Mouse (Mus musculus) liver, adult 2 months (tissue): ENCODE results near the gene Atp8a2. TPM values are rescaled to one million over a fixed set of nuclear protein-coding genes. Genes with fewer than 3 reads are reported as not detected.
"Not testable (repeated sequence)": the region's sequence is repeated elsewhere in the genome, so short reads cannot be mapped to it uniquely, and the experiment has no call there.

Source experiments
- DNase-seq: peaks from one replicate; pipeline ENCODE4 v3.0.0-alpha.2; 2011; ENCODE audit warnings: low read depth, low spot score; ENCODE audit errors: extremely low read depth
- H3K27ac ChIP-seq: fragments of 200-500 bp; replicated peaks from 2 replicates; pipeline ENCODE4 v1.5.1; 2012; ENCODE audit warnings: low read depth, mild to moderate bottlenecking, control low read depth, inconsistent platforms, low read length; ENCODE audit not compliant: insufficient read depth
- H3K27me3 ChIP-seq: fragments of 200-500 bp; 2 replicates; pipeline ENCODE4 v1.6.1; 2012; ENCODE audit warnings: mild to moderate bottlenecking, moderate library complexity, low read length, inconsistent platforms; ENCODE audit not compliant: control insufficient read depth, insufficient read depth
- H3K36me3 ChIP-seq: fragments of 200-500 bp; 2 replicates; pipeline ENCODE4 v1.6.1; 2012; ENCODE audit warnings: low read length, inconsistent platforms; ENCODE audit not compliant: control insufficient read depth, insufficient read depth
- H3K4me1 ChIP-seq: fragments of 200-500 bp; 2 replicates; pipeline ENCODE4 v1.6.1; 2011; ENCODE audit warnings: low read length; ENCODE audit not compliant: control insufficient read depth, insufficient read depth
- H3K4me3 ChIP-seq: fragments of 200-500 bp; 2 replicates; pipeline ENCODE4 v1.5.1; 2011; ENCODE audit warnings: low read depth, mild to moderate bottlenecking, control low read depth, low read length, moderate library complexity; ENCODE audit not compliant: insufficient read depth
- H3K79me2 ChIP-seq: fragments of 200-500 bp; 2 replicates; pipeline ENCODE4 v1.6.1; 2012; ENCODE audit warnings: inconsistent platforms, mild to moderate bottlenecking, low read length, moderate library complexity; ENCODE audit not compliant: control insufficient read depth, insufficient read depth
- H3K9ac ChIP-seq: fragments of 200-500 bp; 2 replicates; pipeline ENCODE4 v1.6.1; 2012; ENCODE audit warnings: low read depth, mild to moderate bottlenecking, control low read depth, inconsistent platforms, low read length
- CTCF ChIP-seq: fragments of 200-500 bp; IDR thresholded peaks from 2 replicates; pipeline ENCODE4 v1.5.1; 2011; ENCODE audit warnings: low read depth, low read length, control low read depth
- POLR2A ChIP-seq: fragments of 200-500 bp; IDR thresholded peaks from 2 replicates; pipeline ENCODE4 v1.6.1; 2011; ENCODE audit warnings: low read length, control low read depth; ENCODE audit not compliant: insufficient read depth; ENCODE audit errors: extremely low read depth
- WGBS: fragments of 180-500 bp; shearing (Covaris S2); methylation state at CpG from one replicate; pipeline ENCODE4 v1.1.7; 2018; 5-methylcytosine and 5-hydroxymethylcytosine counted together
- polyA plus RNA-seq: library from polyadenylated mRNA; depleted of rRNA; stranded (reverse); fragments of >200 nt; gene quantifications from 2 replicates; pipeline ENCODE4 v1.2.3, GENCODE M21; 2012
- total RNA-seq: library from RNA; depleted of rRNA; stranded (reverse); fragments of >200 nt; gene quantifications from 2 replicates; pipeline ENCODE4 v1.2.3, GENCODE M21; 2014

The Atp8a2 gene
- total and polyA plus RNA-seq, 2 experiments, result 0.02 to 0.18 TPM

DNA sequence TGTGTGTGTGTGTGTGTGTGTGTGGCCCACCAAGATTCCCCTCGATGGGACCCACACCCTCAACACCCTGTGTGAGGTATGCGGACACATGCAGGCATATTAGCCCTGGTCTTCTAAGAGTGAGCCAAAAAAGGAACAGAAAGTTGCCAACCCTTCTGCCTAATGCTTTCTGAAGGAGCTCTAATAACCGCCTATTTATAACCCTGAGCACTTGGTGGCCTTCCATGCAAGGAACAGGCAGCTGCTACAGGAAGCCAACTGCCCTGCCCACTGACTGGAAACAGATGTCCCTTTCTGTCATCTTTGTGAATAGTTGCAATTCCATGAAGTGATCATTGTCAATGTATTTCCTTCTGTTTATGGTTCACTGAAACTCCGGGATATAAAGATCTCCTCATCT is 475.0 kb downstream of the Atp8a2 start:
- no peak overlapping the region for H3K9ac ChIP-seq
- DNase-seq, result peak; percentile 4
- no peak overlapping the region; the same call in 1 of the 2 replicates for H3K27ac ChIP-seq
- no peaks in the 10 kb centered on the region for H3K79me2 ChIP-seq
- 81% methylated on average over 4 of the region's 4 CpGs for WGBS
- no peaks in the 10 kb centered on the region for H3K4me1 ChIP-seq
- TF ChIP-seq POLR2A, result no peak
- no peaks in the 10 kb centered on the region for H3K36me3 ChIP-seq
- no peaks in the 10 kb centered on the region for H3K27me3 ChIP-seq
- no peak overlapping the region for H3K4me3 ChIP-seq

DNA sequence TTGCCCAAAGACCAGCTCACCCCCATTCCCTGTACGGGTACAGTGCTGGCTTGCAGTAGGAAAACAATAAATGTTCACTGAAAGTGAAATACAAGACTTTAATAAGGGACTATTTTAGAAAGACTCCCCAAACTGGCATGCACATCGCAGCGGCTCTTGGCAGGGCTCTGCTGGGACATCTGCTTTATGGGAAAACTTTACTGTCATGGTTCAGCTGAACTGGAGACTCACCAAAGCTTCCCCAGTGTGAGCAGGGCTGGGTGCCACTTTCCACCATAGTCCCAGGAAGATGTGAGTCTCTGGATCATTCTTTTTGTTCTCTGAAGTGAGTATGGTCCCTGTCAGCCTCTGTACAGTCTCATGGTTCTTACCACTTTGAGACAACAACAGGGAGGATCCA is 475.6 kb downstream of the Atp8a2 start:
- TF ChIP-seq POLR2A (no peak), CTCF (no peak)
- no peaks in the 10 kb centered on the region for H3K79me2 ChIP-seq

GRCm38 (mm10) chr14:59720386-59720785 is 476.6 kb downstream of the Atp8a2 start:
- no peak overlapping the region for H3K4me3 ChIP-seq
- WGBS, result 89% methylated on average over 4 of the region's 4 CpGs
- TF ChIP-seq POLR2A, result no peak
- no peak for TF ChIP-seq CTCF
- no peak overlapping the region for H3K27ac ChIP-seq
- H3K79me2 ChIP-seq, result no peaks in the 10 kb centered on the region
- H3K27me3 ChIP-seq, result no peaks in the 10 kb centered on the region
- no peaks in the 10 kb centered on the region for H3K36me3 ChIP-seq
- no peak overlapping the region for H3K9ac ChIP-seq
- no peaks in the 10 kb centered on the region for H3K4me1 ChIP-seq
- no peak for DNase-seq

More for the DNA sequence above, 475.6 kb downstream of the Atp8a2 start:
- no peak overlapping the region for H3K4me3 ChIP-seq
- DNase-seq, result no peak
- no peaks in the 10 kb centered on the region for H3K36me3 ChIP-seq
- no peaks in the 10 kb centered on the region for H3K27me3 ChIP-seq
- WGBS, result 91% methylated on average over 3 of the region's 3 CpGs
- H3K4me1 ChIP-seq, result no peaks in the 10 kb centered on the region
- H3K27ac ChIP-seq, result no peak overlapping the region
- no peak overlapping the region for H3K9ac ChIP-seq

- not testable (repeated sequence) for H3K9ac ChIP-seq, H3K4me3 ChIP-seq, H3K27me3 ChIP-seq, H3K36me3 ChIP-seq, H3K4me1 ChIP-seq, H3K27ac ChIP-seq, DNase-seq, H3K79me2 ChIP-seq
- 86% methylated on average over 3 of the region's 3 CpGs for WGBS
Observed at GRCm38 (mm10) chr14:59716443-59717085, 480.4 kb downstream of the Atp8a2 start.

DNA sequence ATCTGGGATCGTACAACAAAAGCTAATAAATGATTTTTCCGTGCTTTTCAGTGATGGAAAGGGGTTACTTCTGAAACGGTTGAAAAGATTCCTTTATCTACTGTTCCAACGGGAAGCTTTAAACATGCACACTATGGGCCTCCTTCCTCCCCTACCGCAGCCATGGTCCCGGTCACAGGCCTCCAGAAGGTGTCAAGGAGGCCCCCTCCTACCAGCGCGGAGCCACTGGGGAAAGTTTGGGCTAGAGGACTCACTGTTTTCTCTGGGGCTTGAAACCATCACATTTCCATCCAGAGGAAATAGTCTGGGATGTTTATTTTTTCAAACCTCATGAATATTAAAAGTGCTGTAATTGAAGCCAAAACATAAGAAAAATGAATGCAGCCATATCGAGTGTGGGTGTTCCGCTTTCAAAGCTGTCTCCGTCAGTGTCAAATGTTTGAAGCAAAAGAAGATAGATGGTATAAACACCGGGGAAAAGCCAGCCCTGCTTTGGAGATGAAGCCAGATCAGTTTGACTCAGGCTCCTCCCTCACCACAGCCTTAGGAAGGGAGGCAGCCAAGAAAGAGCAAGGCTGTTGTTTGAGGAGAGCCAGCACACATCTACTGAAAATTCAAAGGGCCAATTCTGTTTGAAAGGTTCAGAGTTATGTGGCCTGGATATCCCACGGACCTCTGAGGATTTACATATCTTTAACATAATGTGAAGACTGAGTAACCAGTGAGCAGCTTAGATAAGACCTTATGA is 481.1 kb downstream of the Atp8a2 start:
- 74% methylated on average over 13 of the region's 13 CpGs for WGBS
- no peak overlapping the region for H3K9ac ChIP-seq
- H3K27ac ChIP-seq, result no peak overlapping the region
- H3K36me3 ChIP-seq, result no peaks in the 10 kb centered on the region
- TF ChIP-seq POLR2A, result no peak
- no peak for TF ChIP-seq CTCF
- no peaks in the 10 kb centered on the region for H3K79me2 ChIP-seq
- H3K4me3 ChIP-seq, result no peak overlapping the region
- no peaks in the 10 kb centered on the region for H3K27me3 ChIP-seq
- no peaks in the 10 kb centered on the region for H3K4me1 ChIP-seq
- peak; percentile 6 for DNase-seq

GRCm38 (mm10) chr14:59709505-59710335 is 487.3 kb downstream of the Atp8a2 start:
- TF ChIP-seq POLR2A (no peak), CTCF (no peak)
- no peaks in the 10 kb centered on the region for H3K36me3 ChIP-seq
- 75% methylated on average over 3 of the region's 3 CpGs for WGBS
- H3K9ac ChIP-seq, result no peak overlapping the region
- no peak overlapping the region for H3K4me3 ChIP-seq
- no peaks in the 10 kb centered on the region for H3K27me3 ChIP-seq
- no peaks in the 10 kb centered on the region for H3K4me1 ChIP-seq
- no peaks in the 10 kb centered on the region for H3K79me2 ChIP-seq
- H3K27ac ChIP-seq, result no peak overlapping the region
- no peak for DNase-seq
